Mouse (Mus musculus) lung, adult 2 months (tissue): ENCODE results near the gene Rbfox2.

Experiments
- CTCF ChIP-seq: fragments of 200-500 bp; IDR thresholded peaks from 2 replicates; pipeline ENCODE4 v1.5.1; 2011; ENCODE audit warnings: mild to moderate bottlenecking, low read length, control low read depth; ENCODE audit not compliant: insufficient read depth
- POLR2A ChIP-seq: fragments of 200-500 bp; IDR thresholded peaks from 2 replicates; pipeline ENCODE4 v1.6.1; 2011; ENCODE audit warnings: low read depth, mild to moderate bottlenecking, control low read depth, low read length, borderline replicate concordance; ENCODE audit errors: extremely low read depth

DNA sequence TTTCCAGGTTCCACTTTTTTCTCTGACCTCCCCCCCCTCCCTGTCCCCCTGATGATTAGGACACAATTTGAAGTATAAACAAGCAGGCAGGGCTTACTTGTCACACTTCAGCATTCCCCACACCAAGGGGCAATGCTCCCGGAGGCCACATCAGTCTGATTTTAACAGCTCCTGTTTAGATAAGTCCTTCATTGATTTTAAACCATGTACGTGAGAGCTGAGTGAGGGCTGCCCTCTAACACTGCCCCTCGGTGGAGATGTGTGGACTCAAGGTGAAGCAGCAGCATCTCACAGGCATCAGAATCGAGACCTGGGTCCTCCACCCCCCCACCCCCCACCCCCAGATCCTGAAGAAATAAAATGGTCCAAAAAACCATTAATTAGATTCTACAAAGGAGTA lies 155.0 kb downstream of the Rbfox2 start:
- TF ChIP-seq CTCF, result no peak
- TF ChIP-seq POLR2A, result no peak
